Mouse (Mus musculus) bone marrow, adult 2 months (tissue): ENCODE results near the gene Kcnj5.
A peak's percentile ranks its signal among the peaks of the same experiment; 100 is the strongest.

Experiments used
- CTCF ChIP-seq: fragments of 200-500 bp; IDR thresholded peaks from 2 replicates; pipeline ENCODE4 v1.5.1; 2011; ENCODE audit warnings: low read length, control low read depth; ENCODE audit not compliant: control insufficient read depth, insufficient read depth
- POLR2A ChIP-seq: fragments of 200-500 bp; IDR thresholded peaks from 2 replicates; pipeline ENCODE4 v1.6.1; 2011; ENCODE audit warnings: low read depth, mild to moderate bottlenecking, control low read depth, low read length, borderline replicate concordance; ENCODE audit not compliant: control insufficient read depth

DNA sequence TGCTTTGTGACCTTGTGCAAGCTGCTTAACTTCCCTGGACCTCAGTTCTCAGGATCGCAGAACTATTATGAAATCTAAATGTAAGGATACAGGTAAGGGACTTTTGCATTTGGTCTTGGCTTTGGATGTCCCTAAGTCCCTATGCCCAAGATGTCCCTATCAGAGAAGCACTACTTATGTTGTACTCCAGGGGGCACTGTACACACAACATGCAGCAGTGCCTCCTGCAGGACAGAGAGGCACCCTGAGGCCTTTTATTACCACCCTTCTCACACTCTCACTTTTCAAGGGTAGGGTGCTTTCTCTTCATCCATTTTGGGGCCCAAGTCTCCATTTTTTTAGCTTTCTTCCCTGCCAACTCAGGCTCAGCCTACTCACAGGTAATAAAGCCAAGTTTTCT, 44.0 kb upstream of the Kcnj5 start:
- TF ChIP-seq POLR2A: no peak
- TF ChIP-seq CTCF: peak; percentile 73
